Mouse (Mus musculus) hindbrain, embryonic 12.5 days (tissue): Measurements from ENCODE around the gene Sox30. TPM values are rescaled to one million over a fixed set of nuclear protein-coding genes. Genes with fewer than 3 reads are reported as not detected.
A peak's percentile ranks its signal among the peaks of the same experiment; 100 is the strongest.
"Not testable (repeated sequence)": the region's sequence is repeated elsewhere in the genome, so short reads cannot be mapped to it uniquely, and the experiment has no call there.

Source experiments
- ATAC-seq: fragments of 200-750 bp; cut with Nextera tagmentation; 2 replicates; pipeline ENCODE4 v1.8.0; 2017; ENCODE audit warnings: moderate TSS enrichment; ENCODE audit not compliant: low FRiP score
- H3K27ac ChIP-seq: fragments of 300-500 bp; sonication (generic); 2 replicates; pipeline ENCODE4 v1.5.1; 2016; ENCODE audit warnings: mild to moderate bottlenecking
- H3K27me3 ChIP-seq: fragments of 300-500 bp; sonication (generic); 2 replicates; pipeline ENCODE4 v1.6.1; 2016; ENCODE audit warnings: mild to moderate bottlenecking
- H3K36me3 ChIP-seq: fragments of 300-500 bp; sonication (generic); 2 replicates; pipeline ENCODE4 v1.6.1; 2016; ENCODE audit warnings: mild to moderate bottlenecking
- H3K4me1 ChIP-seq: fragments of 300-500 bp; sonication (generic); 2 replicates; pipeline ENCODE4 v1.6.1; 2016
- H3K4me2 ChIP-seq: fragments of 300-500 bp; sonication (generic); replicated peaks from 2 replicates; pipeline ENCODE4 v1.6.1; 2016; ENCODE audit warnings: mild to moderate bottlenecking
- H3K4me3 ChIP-seq: fragments of 300-500 bp; sonication (generic); 2 replicates; pipeline ENCODE4 v1.5.1; 2016; ENCODE audit warnings: mild to moderate bottlenecking
- H3K9ac ChIP-seq: fragments of 300-500 bp; sonication (generic); 2 replicates; pipeline ENCODE4 v1.6.1; 2016; ENCODE audit warnings: mild to moderate bottlenecking, moderate library complexity
- H3K9me3 ChIP-seq: fragments of 300-500 bp; sonication (generic); replicated peaks from 2 replicates; pipeline ENCODE4 v1.6.1; 2016; ENCODE audit warnings: mild to moderate bottlenecking
- WGBS: fragments of 180-500 bp; shearing (Covaris S2); methylation state at CpG from one replicate; pipeline ENCODE4 v1.1.7; 2016; 5-methylcytosine and 5-hydroxymethylcytosine counted together
- polyA plus RNA-seq: library from polyadenylated mRNA; unstranded; fragments of >200 nt; fragmentation: Nextera tagmentation; extraction: Ambion mirVana; gene quantifications from 2 replicates; pipeline ENCODE4 v1.2.1, GENCODE M21; 2016

Sox30 gene
- polyA plus RNA-seq, 1 experiment from 2014 or later: 0.25 TPM

DNA sequence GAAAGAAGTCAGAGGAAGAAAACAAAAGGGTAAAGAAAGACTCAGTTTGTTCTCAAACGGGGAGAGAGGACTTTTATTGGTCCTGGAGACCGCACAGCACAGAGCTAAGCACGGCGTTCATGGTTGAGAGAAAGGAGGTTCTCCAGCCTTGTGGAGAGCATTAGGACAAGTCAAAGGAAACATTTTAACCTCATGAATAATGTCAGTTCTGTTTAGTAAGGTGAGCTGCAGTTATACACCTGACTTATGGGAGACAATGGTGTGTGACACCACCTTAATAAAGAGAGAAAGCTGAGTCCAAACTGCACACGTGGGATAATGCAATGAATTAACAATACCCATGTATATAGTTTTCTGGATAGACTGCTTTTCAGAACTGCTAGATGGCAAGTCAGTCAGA lies 64.7 kb downstream of the Sox30 start:
- Histone ChIP-seq H3K9ac (no peak overlapping the region), H3K27me3 (no peaks in the 10 kb centered on the region), H3K4me2 (no peak overlapping the region), H3K4me1 (no peaks in the 10 kb centered on the region), H3K36me3 (no peaks in the 10 kb centered on the region), H3K27ac (no peak overlapping the region), H3K9me3 (no peaks in the 10 kb centered on the region), H3K4me3 (no peak overlapping the region)
- no peak for ATAC-seq
- 91% methylated on average over 5 of the region's 5 CpGs for WGBS

GRCm38 (mm10) chr11:46047264-46047663 lies 67.2 kb downstream of the Sox30 start:
- Histone ChIP-seq H3K27ac (no peak overlapping the region), H3K4me1 (no peaks in the 10 kb centered on the region), H3K4me3 (no peak overlapping the region), H3K4me2 (no peak overlapping the region), H3K27me3 (no peaks in the 10 kb centered on the region), H3K9me3 (no peaks in the 10 kb centered on the region), H3K36me3 (no peaks in the 10 kb centered on the region), H3K9ac (no peak overlapping the region)
- no peak for ATAC-seq
- WGBS: 95% methylated on average over 3 of the region's 3 CpGs

DNA sequence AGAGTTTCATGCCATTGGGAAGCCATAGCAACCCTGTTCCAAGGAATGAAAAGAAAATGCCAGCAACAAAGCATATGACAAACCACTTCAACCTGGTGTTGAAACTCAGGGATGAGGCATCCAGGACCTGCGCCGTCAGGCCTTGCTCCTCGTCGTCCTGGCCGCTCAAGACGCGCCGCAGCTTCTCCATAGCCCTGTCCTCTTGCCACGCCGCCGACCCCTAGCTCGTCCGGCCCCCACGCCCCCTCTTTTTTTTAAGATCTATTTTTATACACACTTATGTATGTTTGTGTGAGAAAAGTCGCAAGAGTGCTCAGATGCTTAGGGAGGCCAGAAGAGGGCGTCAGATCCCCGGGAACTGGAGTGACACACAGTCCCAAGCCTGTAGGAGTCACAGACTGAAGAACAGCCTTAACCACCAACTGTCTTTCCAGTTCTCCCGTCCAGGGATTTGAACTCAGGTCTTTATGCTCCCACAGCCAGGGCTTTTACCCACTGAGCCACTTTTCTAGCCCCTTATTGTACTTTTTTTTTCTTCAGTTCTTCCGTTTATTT lies 72.1 kb downstream of the Sox30 start, which contains the start of gene Gm12166:
Gm12166 (minus strand) TSS at position 217 of the 555 bp plus-strand sequence.
- not testable (repeated sequence) for H3K9me3 ChIP-seq, H3K36me3 ChIP-seq, ATAC-seq, H3K4me3 ChIP-seq, H3K9ac ChIP-seq, H3K27ac ChIP-seq, H3K27me3 ChIP-seq
- WGBS: 36% methylated on average over 19 of the region's 19 CpGs
- Histone ChIP-seq H3K4me2 (0 out of 2 replicates have a peak within 1 kb of the TSS, but pooled peaks have one; percentile 13), H3K4me1 (peaks cover 16% of the 10 kb centered on the region)

DNA sequence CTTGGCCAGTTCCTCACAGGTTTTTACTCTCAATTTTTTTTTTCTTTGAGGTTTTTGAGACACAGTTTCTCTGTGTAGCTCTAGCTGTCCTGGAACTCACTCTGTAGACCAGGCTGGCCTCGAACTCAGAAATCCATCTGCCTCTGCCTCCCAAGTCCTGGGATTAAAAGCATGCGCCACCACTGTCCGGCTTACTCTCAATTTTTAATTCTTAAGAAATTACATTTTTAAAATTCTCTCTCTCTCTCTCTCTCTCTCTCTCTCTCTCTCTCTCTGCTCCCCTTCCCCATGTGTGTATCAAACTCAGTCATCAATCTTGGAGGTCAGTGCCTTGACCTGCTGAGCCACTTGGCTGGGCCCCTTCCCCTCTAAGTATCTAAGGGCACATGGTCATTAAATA lies 73.3 kb downstream of the Sox30 start:
- not testable (repeated sequence) for H3K27me3 ChIP-seq, H3K27ac ChIP-seq, H3K36me3 ChIP-seq, H3K9ac ChIP-seq, ATAC-seq, H3K4me3 ChIP-seq, H3K9me3 ChIP-seq, H3K4me2 ChIP-seq
- H3K4me1 ChIP-seq: peaks cover 20% of the 10 kb centered on the region
- 93% methylated on average over 3 of the region's 3 CpGs for WGBS

DNA sequence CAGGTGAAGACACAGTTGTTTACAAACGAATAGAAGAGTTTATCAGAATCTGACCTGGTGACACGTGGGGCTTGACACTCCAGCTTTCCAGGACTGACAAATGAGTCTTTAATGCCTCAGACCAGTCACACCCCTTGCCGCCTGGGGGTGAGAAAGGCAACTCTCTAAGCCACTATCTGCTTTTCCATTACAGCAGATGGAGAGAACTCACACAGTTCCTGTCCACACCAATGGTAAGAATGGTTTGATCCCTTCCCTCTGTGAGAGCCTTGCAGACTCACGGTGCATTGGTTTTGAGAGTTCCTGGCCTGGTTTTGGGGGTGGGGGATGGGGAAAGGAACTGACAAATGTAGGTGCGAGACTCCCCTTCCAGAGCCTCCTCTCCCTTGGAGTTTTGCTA lies 74.2 kb downstream of the Sox30 start:
- Histone ChIP-seq H3K4me1 (peaks cover 20% of the 10 kb centered on the region), H3K9ac (no peak overlapping the region), H3K27me3 (no peaks in the 10 kb centered on the region), H3K27ac (no peak overlapping the region), H3K9me3 (no peaks in the 10 kb centered on the region), H3K4me2 (no peak overlapping the region), H3K4me3 (no peak overlapping the region), H3K36me3 (no peaks in the 10 kb centered on the region)
- 41% methylated on average over 5 of the region's 5 CpGs for WGBS
- ATAC-seq: no peak

- 22% methylated on average over 13 of the region's 13 CpGs for WGBS
- Histone ChIP-seq H3K4me1 (peaks cover 20% of the 10 kb centered on the region), H3K4me2 (peak overlapping the region; percentile 67), H3K9me3 (no peaks in the 10 kb centered on the region), H3K9ac (peak overlapping the region; percentile 84; the same call in 1 of the 2 replicates), H3K36me3 (no peaks in the 10 kb centered on the region), H3K27me3 (no peaks in the 10 kb centered on the region), H3K27ac (peak overlapping the region; percentile 95), H3K4me3 (peak overlapping the region; percentile 68)
- ATAC-seq: peak; percentile 65
Measured at GRCm38 (mm10) chr11:46054911-46055895, 75.1 kb downstream of the Sox30 start.

DNA sequence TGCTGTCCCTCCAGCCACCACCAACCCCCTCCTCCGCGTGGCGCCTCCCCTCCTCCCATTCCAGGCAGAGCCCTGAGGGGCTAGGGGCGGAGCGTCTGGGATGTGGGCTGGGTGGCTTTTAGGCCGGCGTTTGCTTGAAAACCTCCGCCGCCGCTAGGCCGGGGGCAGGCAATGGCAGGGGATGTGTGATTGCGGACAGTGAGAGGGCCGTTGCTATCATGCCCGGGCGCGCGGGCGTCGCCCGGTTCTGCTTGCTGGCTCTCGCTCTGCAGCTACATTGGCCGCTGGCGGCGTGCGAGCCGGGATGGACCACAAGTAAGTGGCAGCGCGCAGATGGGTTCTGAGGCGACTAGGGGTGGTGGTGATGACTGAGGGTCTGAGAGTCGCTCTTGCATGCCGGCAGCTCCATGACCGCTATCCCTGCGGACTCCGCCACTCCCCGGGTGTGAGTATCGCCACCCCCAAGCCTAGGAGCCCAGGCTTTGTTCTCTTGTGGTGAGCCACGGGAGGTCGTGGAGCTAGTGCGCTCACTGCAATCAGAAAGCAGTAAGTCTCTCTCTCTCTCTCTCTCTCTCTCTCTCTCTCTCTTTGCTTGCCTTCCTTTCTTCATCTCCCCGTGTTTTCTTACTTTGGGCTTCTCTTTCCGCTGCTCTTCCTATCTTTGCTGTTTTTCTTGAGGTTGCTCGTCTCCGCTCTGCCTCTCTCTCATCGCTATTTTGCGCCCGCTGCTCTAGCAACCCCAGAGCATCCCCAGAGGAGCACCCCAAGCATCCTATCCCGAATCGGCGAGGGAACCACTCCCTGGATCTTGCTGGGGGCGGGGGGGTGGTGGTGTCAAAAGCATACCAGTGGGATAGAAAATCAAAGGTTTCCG lies 76.0 kb downstream of the Sox30 start, which contains the start of gene Adam19:
Adam19 (plus strand) TSS at position 97 of the 874 bp plus-strand sequence.
- peak; percentile 91 for ATAC-seq
- peaks cover 7% of the 10 kb centered on the region; the same call in 1 of the 2 replicates for H3K36me3 ChIP-seq
- H3K9me3 ChIP-seq: no peaks in the 10 kb centered on the region
- H3K4me1 ChIP-seq: peaks cover 20% of the 10 kb centered on the region
- H3K27me3 ChIP-seq: no peaks in the 10 kb centered on the region
- peak within 1 kb of the TSS; percentile 95 for H3K27ac ChIP-seq
- peak within 1 kb of the TSS; percentile 67 for H3K4me2 ChIP-seq
- peak within 1 kb of the TSS; percentile 84 for H3K9ac ChIP-seq
- under 1% methylated on average over 45 of the region's 51 CpGs for WGBS
- H3K4me3 ChIP-seq: peak within 1 kb of the TSS; percentile 68

GRCm38 (mm10) chr11:46056770-46057411 lies 76.8 kb downstream of the Sox30 start:
- Histone ChIP-seq H3K4me1 (peaks cover 20% of the 10 kb centered on the region), H3K9me3 (no peaks in the 10 kb centered on the region), H3K36me3 (peaks cover 7% of the 10 kb centered on the region; the same call in 1 of the 2 replicates), H3K27ac (peak overlapping the region; percentile 95), H3K27me3 (no peaks in the 10 kb centered on the region), H3K9ac (peak overlapping the region; percentile 84), H3K4me3 (peak overlapping the region; percentile 68), H3K4me2 (peak overlapping the region; percentile 67)
- peak; percentile 17; the same call in 1 of the 2 replicates for ATAC-seq
- 3% methylated on average over 25 of the region's 25 CpGs for WGBS

GRCm38 (mm10) chr11:46058011-46058410 lies 77.9 kb downstream of the Sox30 start:
- 40% methylated on average over 9 of the region's 9 CpGs for WGBS
- no peak overlapping the region for H3K4me3 ChIP-seq
- no peak overlapping the region for H3K27ac ChIP-seq
- H3K9ac ChIP-seq: no peak overlapping the region
- peaks cover 20% of the 10 kb centered on the region for H3K4me1 ChIP-seq
- H3K27me3 ChIP-seq: no peaks in the 10 kb centered on the region
- peaks cover 7% of the 10 kb centered on the region; the same call in 1 of the 2 replicates for H3K36me3 ChIP-seq
- peak overlapping the region; percentile 67 for H3K4me2 ChIP-seq
- H3K9me3 ChIP-seq: no peaks in the 10 kb centered on the region
- no peak for ATAC-seq

DNA sequence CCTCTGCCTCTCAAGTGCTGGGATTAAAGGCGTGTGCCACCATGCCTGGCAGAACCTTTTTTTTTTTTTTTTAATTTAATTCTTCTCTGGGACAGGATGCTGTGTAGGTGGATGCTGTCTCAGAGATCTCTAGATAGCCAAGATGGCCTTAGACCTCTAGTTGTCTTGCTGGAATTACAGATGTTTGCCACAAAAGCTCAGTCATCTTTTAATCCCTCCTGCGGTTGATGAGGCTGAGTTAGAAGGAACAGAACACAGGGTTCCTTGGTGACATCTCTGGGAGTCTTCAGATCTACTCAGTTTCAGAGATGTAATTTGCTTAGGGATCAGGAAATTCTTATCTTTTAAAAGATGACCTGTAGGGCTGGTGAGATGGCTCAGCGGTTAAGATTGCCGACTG lies 78.8 kb downstream of the Sox30 start:
- Histone ChIP-seq H3K36me3 (peaks cover 7% of the 10 kb centered on the region; the same call in 1 of the 2 replicates), H3K9me3 (no peaks in the 10 kb centered on the region), H3K9ac (no peak overlapping the region), H3K27ac (no peak overlapping the region), H3K4me1 (peaks cover 20% of the 10 kb centered on the region), H3K4me2 (no peak overlapping the region), H3K27me3 (no peaks in the 10 kb centered on the region), H3K4me3 (no peak overlapping the region)
- 94% methylated on average over 4 of the region's 4 CpGs for WGBS
- ATAC-seq: no peak

GRCm38 (mm10) chr11:46059887-46060650 lies 80.0 kb downstream of the Sox30 start:
- Histone ChIP-seq H3K9me3 (no peaks in the 10 kb centered on the region), H3K4me2 (no peak overlapping the region), H3K4me1 (peaks cover 23% of the 10 kb centered on the region), H3K9ac (no peak overlapping the region), H3K27ac (no peak overlapping the region), H3K4me3 (no peak overlapping the region), H3K27me3 (no peaks in the 10 kb centered on the region), H3K36me3 (peaks cover 7% of the 10 kb centered on the region; the same call in 1 of the 2 replicates)
- WGBS: 72% methylated on average over 8 of the region's 8 CpGs
- no peak for ATAC-seq
